Mouse (Mus musculus): ENCODE results near the gene Fxn.
"Not testable (repeated sequence)": the region's sequence is repeated elsewhere in the genome, so short reads cannot be mapped to it uniquely, and the experiment has no call there.

Fxn gene

GRCm38 (mm10) chr19:24251869-24252268 lies 28.5 kb downstream of the Fxn start:
- in situ Hi-C loops (cut with MboI; ENCODE audit: low sequenced_read_pairs) = no loop called here

- in situ Hi-C loops (cut with MboI; ENCODE audit: low sequenced_read_pairs) = no loop called here
These were observed 37.1 kb downstream of the Fxn start for GRCm38 (mm10) chr19:24243340-24243739.

- in situ Hi-C loops (cut with MboI; ENCODE audit: low sequenced_read_pairs) = no loop called here
These were observed 38.4 kb downstream of the Fxn start for GRCm38 (mm10) chr19:24241799-24242546.

GRCm38 (mm10) chr19:24241271-24241670 lies 39.1 kb downstream of the Fxn start:
- in situ Hi-C loops (cut with MboI; ENCODE audit: low sequenced_read_pairs) = no loop called here

- in situ Hi-C loops (cut with MboI; ENCODE audit: low sequenced_read_pairs) = no loop called here
These were observed 42.4 kb downstream of the Fxn start for GRCm38 (mm10) chr19:24238011-24238410.

GRCm38 (mm10) chr19:24232356-24232755 lies 48.0 kb downstream of the Fxn start:
- in situ Hi-C loops (cut with MboI; ENCODE audit: low sequenced_read_pairs) = not testable (repeated sequence)

GRCm38 (mm10) chr19:24225305-24225696 lies 55.1 kb downstream of the Fxn start:
- in situ Hi-C loops (cut with MboI; ENCODE audit: low sequenced_read_pairs) = no loop called here

- in situ Hi-C loops (cut with MboI; ENCODE audit: low sequenced_read_pairs) = no loop called here
These were observed 55.7 kb downstream of the Fxn start, which contains the start of gene Tjp2 for GRCm38 (mm10) chr19:24224500-24225304. Gene Tjp2 (minus strand): TSS chr19:24225030.

- in situ Hi-C loops (cut with MboI; ENCODE audit: low sequenced_read_pairs) = no loop called here
These were observed 56.6 kb downstream of the Fxn start for GRCm38 (mm10) chr19:24223851-24224251.

- in situ Hi-C loops (cut with MboI; ENCODE audit: low sequenced_read_pairs) = no loop called here
These were observed 59.0 kb downstream of the Fxn start for GRCm38 (mm10) chr19:24221455-24221854.

GRCm38 (mm10) chr19:24220795-24221445 lies 59.5 kb downstream of the Fxn start:
- in situ Hi-C loops (cut with MboI; ENCODE audit: low sequenced_read_pairs) = no loop called here

GRCm38 (mm10) chr19:24219011-24219410 lies 61.4 kb downstream of the Fxn start:
- in situ Hi-C loops (cut with MboI; ENCODE audit: low sequenced_read_pairs) = no loop called here

GRCm38 (mm10) chr19:24218291-24218690 lies 62.1 kb downstream of the Fxn start:
- in situ Hi-C loops (cut with MboI; ENCODE audit: low sequenced_read_pairs) = no loop called here

GRCm38 (mm10) chr19:24217851-24218250 lies 62.6 kb downstream of the Fxn start:
- in situ Hi-C loops (cut with MboI; ENCODE audit: low sequenced_read_pairs) = no loop called here

- in situ Hi-C loops (cut with MboI; ENCODE audit: low sequenced_read_pairs) = no loop called here
These were observed 63.6 kb downstream of the Fxn start for GRCm38 (mm10) chr19:24216771-24217170.

- in situ Hi-C loops (cut with MboI; ENCODE audit: low sequenced_read_pairs) = no loop called here
These were observed 65.5 kb downstream of the Fxn start for GRCm38 (mm10) chr19:24214939-24215338.

GRCm38 (mm10) chr19:24213299-24213698 lies 67.1 kb downstream of the Fxn start:
- in situ Hi-C loops (cut with MboI; ENCODE audit: low sequenced_read_pairs) = no loop called here

GRCm38 (mm10) chr19:24212552-24213249 lies 67.7 kb downstream of the Fxn start:
- in situ Hi-C loops (cut with MboI; ENCODE audit: low sequenced_read_pairs) = no loop called here

Data from CH12F3 (cell line).